In genomic region chr2:6142915-6143654, GRCm38 (mm10) we compare ENCODE assay signal across 11 mouse cellular contexts. TPM values are rescaled to one million over a fixed set of nuclear protein-coding genes. Genes with fewer than 3 reads are reported as not detected.
DNase-seq lines count a peak whose midpoint lies in the region; ATAC-seq and TF ChIP-seq lines count a peak whose summit lies in the region.
"Had no signal": no experiment of that assay in that cellular context is flagged by ENCODE, and none has a peak within 500 bp of the region (broad histone marks: within the 10 kb centered on the region; RNA-seq: fewer than 3 reads in every experiment).

No protein-coding gene starts in this region.

- no peak for ATAC-seq in kidney, embryonic 15.5 days (replicated peaks; ENCODE audit: low FRiP score)
- ATAC-seq in midbrain, embryonic 14.5 days (ENCODE audit: low FRiP score, low TSS enrichment), result no peak
- ATAC-seq in midbrain, embryonic 13.5 days, result no peak
- ATAC-seq: liver, embryonic 12.5 days had no signal

- no peak for TF ChIP-seq CTCF in kidney, adult 2 months (conservative IDR thresholded peaks at IDR 0.05; ENCODE audit: insufficient read depth, insufficient read length, low read depth, low read length)
- no peak for TF ChIP-seq CTCF in brain, embryonic 14.5 days (IDR thresholded peaks at IDR 0.05; ENCODE audit: borderline replicate concordance, extremely low read depth, insufficient read depth, insufficient read length)

- no peak overlapping the region for H3K27ac ChIP-seq in kidney, adult 2 months (ENCODE audit: insufficient read depth, low read depth, low read length)
- no peak overlapping the region for H3K27ac ChIP-seq in kidney, embryonic 15.5 days
- H3K27ac ChIP-seq in midbrain, embryonic 14.5 days (replicated peaks; ENCODE audit: low read depth, low read length), result no peak overlapping the region
- H3K27ac ChIP-seq in midbrain, embryonic 13.5 days, result no peak overlapping the region
- H3K27ac ChIP-seq: gastrocnemius, adult 2 months; liver, embryonic 12.5 days; midbrain, embryonic 12.5 days had no signal

- no peaks in the 10 kb centered on the region for H3K36me3 ChIP-seq in kidney, adult 2 months (ENCODE audit: control insufficient read depth, insufficient read depth, low read length)
- H3K36me3 ChIP-seq in kidney, embryonic 15.5 days, result no peaks in the 10 kb centered on the region
- H3K36me3 ChIP-seq in midbrain, embryonic 14.5 days (ENCODE audit: control insufficient read depth, insufficient read depth, low read length), result no peaks in the 10 kb centered on the region
- H3K36me3 ChIP-seq in midbrain, embryonic 13.5 days, result no peaks in the 10 kb centered on the region
- H3K36me3 ChIP-seq: liver, embryonic 12.5 days; midbrain, embryonic 12.5 days had no signal

- H3K27me3 ChIP-seq in kidney, adult 2 months (replicated peaks; ENCODE audit: control insufficient read depth, insufficient read depth, low read length), result no peaks in the 10 kb centered on the region
- H3K27me3 ChIP-seq in kidney, embryonic 15.5 days, result no peaks in the 10 kb centered on the region
- no peaks in the 10 kb centered on the region for H3K27me3 ChIP-seq in midbrain, embryonic 14.5 days (ENCODE audit: control insufficient read depth, insufficient read depth, low read length)
- H3K27me3 ChIP-seq in midbrain, embryonic 13.5 days, result no peaks in the 10 kb centered on the region
- H3K27me3 ChIP-seq: midbrain, embryonic 12.5 days had no signal

- TF ChIP-seq POLR2A in kidney, adult 2 months (IDR thresholded peaks at IDR 0.05; ENCODE audit: low read depth, low read length), result no peak
- no peak for TF ChIP-seq POLR2A in brain, embryonic 14.5 days (IDR thresholded peaks at IDR 0.05; ENCODE audit: borderline replicate concordance, extremely low read depth, insufficient read depth, insufficient read length, poor library complexity, severe bottlenecking)

- H3K9ac ChIP-seq in kidney, embryonic 15.5 days, result no peak overlapping the region
- H3K9ac ChIP-seq in midbrain, embryonic 14.5 days (replicated peaks; ENCODE audit: low read length), result no peak overlapping the region
- H3K9ac ChIP-seq in midbrain, embryonic 13.5 days (replicated peaks), result no peak overlapping the region
- H3K9ac ChIP-seq: liver, embryonic 12.5 days; midbrain, embryonic 12.5 days had no signal

- H3K4me1 ChIP-seq in kidney, adult 2 months (ENCODE audit: control insufficient read depth, insufficient read depth, low read length), result 0 out of 2 replicates have a peak, but pooled peaks cover 2% of the 10 kb centered on the region
- H3K4me1 ChIP-seq in kidney, embryonic 15.5 days, result peaks cover 32% of the 10 kb centered on the region
- H3K4me1 ChIP-seq in midbrain, embryonic 14.5 days (ENCODE audit: control insufficient read depth, insufficient read depth, low read length), result no peaks in the 10 kb centered on the region
- no peaks in the 10 kb centered on the region for H3K4me1 ChIP-seq in midbrain, embryonic 13.5 days (replicated peaks)
- H3K4me1 ChIP-seq: liver, embryonic 12.5 days; midbrain, embryonic 12.5 days had no signal

- H3K9me3 ChIP-seq in kidney, embryonic 15.5 days (replicated peaks), result no peaks in the 10 kb centered on the region
- H3K9me3 ChIP-seq in midbrain, embryonic 14.5 days (ENCODE audit: control insufficient read depth, low read length), result no peaks in the 10 kb centered on the region
- H3K9me3 ChIP-seq in midbrain, embryonic 13.5 days, result no peaks in the 10 kb centered on the region
- H3K9me3 ChIP-seq: liver, embryonic 12.5 days; midbrain, embryonic 12.5 days had no signal

- peak; percentile 48 for DNase-seq in kidney, adult 2 months
- peak; percentile 33 for DNase-seq in midbrain, embryonic 14.5 days
- DNase-seq in brain, embryonic 14.5 days (ENCODE audit: low read depth), result peak; percentile 77
- DNase-seq in lung, postnatal 25 days (ENCODE audit: low spot score), result peak; percentile 34
- no peak for DNase-seq in gastrocnemius, postnatal 4 days (ENCODE audit: low spot score in 2 of 2)
- DNase-seq: adrenal gland, postnatal 14 days; gastrocnemius, adult 2 months had no signal

- no peak overlapping the region for H3K4me2 ChIP-seq in kidney, embryonic 15.5 days
- no peak overlapping the region for H3K4me2 ChIP-seq in midbrain, embryonic 14.5 days (ENCODE audit: low read length)
- no peak overlapping the region for H3K4me2 ChIP-seq in midbrain, embryonic 13.5 days (replicated peaks)
- H3K4me2 ChIP-seq: liver, embryonic 12.5 days; midbrain, embryonic 12.5 days had no signal

- 73% methylated on average over 16 of the region's 16 CpGs for WGBS in kidney, adult 2 months
- WGBS in kidney, embryonic 15.5 days, result 80% methylated on average over 16 of the region's 16 CpGs
- whole genome bisulfite sequencing in midbrain, embryonic 14.5 days, result 72% methylated on average over 16 of the region's 16 CpGs
- 74% methylated on average over 16 of the region's 16 CpGs for WGBS in midbrain, embryonic 13.5 days

- H3K4me3 ChIP-seq in kidney, adult 2 months (ENCODE audit: insufficient read depth, low read depth, low read length), result no peak overlapping the region
- H3K4me3 ChIP-seq in kidney, embryonic 15.5 days (replicated peaks), result no peak overlapping the region
- H3K4me3 ChIP-seq in midbrain, embryonic 14.5 days (replicated peaks; ENCODE audit: low read depth, low read length), result no peak overlapping the region
- H3K4me3 ChIP-seq in midbrain, embryonic 13.5 days (replicated peaks), result no peak overlapping the region
- H3K4me3 ChIP-seq: gastrocnemius, adult 2 months; liver, embryonic 12.5 days; midbrain, embryonic 12.5 days had no signal

RNA-seq across cellular contexts. Expression of gene Proser2, which starts 13.1 kb away (rescaled TPM):
- polyA plus RNA-seq in kidney, adult 2 months (2012; rRNA removed), result 7.8 and 7.9 TPM in 2 replicates
- polyA plus RNA-seq in kidney, embryonic 15.5 days (2015; fragmentation: Nextera tagmentation; extraction: Ambion mirVana), result 12.7 and 15.3 TPM in 2 replicates
- 4.0 and 4.1 TPM in 2 replicates for polyA plus RNA-seq in midbrain, embryonic 14.5 days (2014; fragmentation: Nextera tagmentation; extraction: Ambion mirVana)
- polyA plus RNA-seq in midbrain, embryonic 13.5 days (2015; fragmentation: Nextera tagmentation; extraction: Ambion mirVana), result 3.3 and 3.4 TPM in 2 replicates
- polyA plus RNA-seq in brain, embryonic 14.5 days (2012; rRNA removed), result 2.4 and 3.1 TPM in 2 replicates
- total RNA-seq in gastrocnemius, postnatal 4 days (2021), result 1 to 10 TPM; 3.4 to 3.6 TPM

Comparison
In these comparisons a context has a peak if more than half of its experiments do, and no peak if none do; other contexts are left out.
1. DNase-seq: peak in kidney, adult 2 months (single experiment), midbrain, embryonic 14.5 days (single experiment), brain, embryonic 14.5 days (single experiment) and lung, postnatal 25 days (single experiment); none in gastrocnemius, postnatal 4 days (0 of 2).